Mouse (Mus musculus) CH12.LX (cell line): ENCODE results near the gene Il15. TPM values are rescaled to one million over a fixed set of nuclear protein-coding genes. Genes with fewer than 3 reads are reported as not detected.

Experiments used
- DNase-seq: peaks from one replicate; pipeline ENCODE4 v3.0.0-alpha.2; 2013; ENCODE audit errors: extremely low read depth
- H3K27ac ChIP-seq: 2 replicates; pipeline ENCODE4 v1.5.1; 2012; ENCODE audit warnings: low read depth, mild to moderate bottlenecking, control low read depth, moderate library complexity; ENCODE audit not compliant: insufficient read depth
- H3K27me3 ChIP-seq: replicated peaks from 2 replicates; pipeline ENCODE3; 2012; ENCODE audit warnings: inconsistent platforms
- H3K36me3 ChIP-seq, 2 experiments: replicated peaks in 1 of 2; 2 replicates each; pipeline versions ENCODE3 to v1.6.1; 2012; ENCODE audit warnings: inconsistent platforms in 1 of 2, low read length in 1 of 2, mild to moderate bottlenecking in 1 of 2, mixed read lengths in 1 of 2, moderate library complexity in 1 of 2; ENCODE audit not compliant: control insufficient read depth in 1 of 2, insufficient read depth in 1 of 2
- H3K4me1 ChIP-seq, 2 experiments: 2 replicates each; pipeline ENCODE4 v1.6.1; 2012; ENCODE audit warnings: inconsistent platforms in 1 of 2, moderate library complexity in 1 of 2; ENCODE audit not compliant: insufficient read depth in 2 of 2, control insufficient read depth in 1 of 2
- H3K4me2 ChIP-seq: 2 replicates; pipeline ENCODE4 v1.6.1; 2012; ENCODE audit warnings: low read depth, mild to moderate bottlenecking, control low read depth; ENCODE audit not compliant: poor library complexity, insufficient read depth, severe bottlenecking
- H3K4me3 ChIP-seq, 3 experiments: fragments of 150-350 bp in 1 of 3; sonication (generic) in 1 of 3; replicated peaks in 1 of 3; 2 replicates each; pipeline versions ENCODE3 to v1.5.1; 2011 to 2012; ENCODE audit warnings: low read depth in 2 of 3, low read length in 2 of 3, mild to moderate bottlenecking in 2 of 3, moderate library complexity in 2 of 3, control low read depth in 1 of 3, improper control_type of control experiment in 1 of 3, inconsistent platforms in 1 of 3, mixed read lengths in 1 of 3; ENCODE audit not compliant: poor library complexity in 1 of 3
- H3K79me2 ChIP-seq: replicated peaks from 2 replicates; pipeline ENCODE4 v1.6.1; 2012; ENCODE audit warnings: mild to moderate bottlenecking, moderate library complexity; ENCODE audit not compliant: control insufficient read depth, poor library complexity, insufficient read depth, severe bottlenecking; ENCODE audit errors: extremely low read depth
- H3K9ac ChIP-seq: 2 replicates; pipeline ENCODE4 v1.6.1; 2012; ENCODE audit warnings: low read depth, mild to moderate bottlenecking, control low read depth, moderate library complexity; ENCODE audit not compliant: insufficient read depth
- H3K9me3 ChIP-seq: replicated peaks from 2 replicates; pipeline ENCODE3; 2012; ENCODE audit warnings: low read length, inconsistent platforms, mixed read lengths
- BHLHE40 ChIP-seq: IDR thresholded peaks from 2 replicates; pipeline ENCODE4 v1.6.1; 2011; ENCODE audit warnings: mild to moderate bottlenecking, low read depth, low read length, improper control_type of control experiment
- CTCF ChIP-seq, 2 experiments: IDR thresholded peaks in 1 of 2; conservative IDR thresholded peaks in 1 of 2; 2 replicates each; pipeline ENCODE4 v1.5.1; 2011 to 2012; ENCODE audit warnings: low read depth in 2 of 2, low read length in 2 of 2, improper control_type of control experiment in 1 of 2, inconsistent platforms in 1 of 2, mild to moderate bottlenecking in 1 of 2, moderate library complexity in 1 of 2
- E2F4 ChIP-seq: IDR thresholded peaks from 2 replicates; pipeline ENCODE4 v1.6.1; 2011; ENCODE audit warnings: low read depth, low read length, improper control_type of control experiment; ENCODE audit not compliant: insufficient replicate concordance
- ELF1 ChIP-seq: IDR thresholded peaks from 2 replicates; pipeline ENCODE4 v1.6.1; 2014; ENCODE audit warnings: low read depth, mild to moderate bottlenecking, inconsistent platforms, low read length, improper control_type of control experiment
- EP300 ChIP-seq: IDR thresholded peaks from 2 replicates; pipeline ENCODE4 v1.6.1; 2011; ENCODE audit warnings: low read length, improper control_type of control experiment
- ETS1 ChIP-seq: conservative IDR thresholded peaks from 2 replicates; pipeline ENCODE4 v1.6.1; 2012; ENCODE audit warnings: low read depth, mild to moderate bottlenecking, inconsistent platforms, low read length, improper control_type of control experiment, moderate library complexity
- GABPA ChIP-seq: IDR thresholded peaks from 2 replicates; pipeline ENCODE4 v1.6.1; 2012; ENCODE audit warnings: low read depth, low read length, improper control_type of control experiment, inconsistent platforms; ENCODE audit not compliant: insufficient replicate concordance
- HCFC1 ChIP-seq: IDR thresholded peaks from 2 replicates; pipeline ENCODE4 v1.6.1; 2012; ENCODE audit warnings: low read depth, mild to moderate bottlenecking, inconsistent platforms, low read length, improper control_type of control experiment
- IRF4 ChIP-seq: IDR thresholded peaks from 2 replicates; pipeline ENCODE4 v1.6.1; 2014; ENCODE audit warnings: low read depth, mild to moderate bottlenecking, inconsistent platforms, low read length, improper control_type of control experiment
- JUN ChIP-seq: IDR thresholded peaks from 2 replicates; pipeline ENCODE4 v1.6.1; 2011; ENCODE audit warnings: low read depth, mild to moderate bottlenecking, low read length, improper control_type of control experiment, moderate library complexity; ENCODE audit not compliant: insufficient read depth
- JUND ChIP-seq: conservative IDR thresholded peaks from 2 replicates; pipeline ENCODE4 v1.6.1; 2011; ENCODE audit warnings: low read depth, low read length, improper control_type of control experiment
- KAT2A ChIP-seq: IDR thresholded peaks from 2 replicates; pipeline ENCODE4 v1.6.1; 2012; ENCODE audit warnings: low read length, improper control_type of control experiment, inconsistent platforms; ENCODE audit not compliant: insufficient replicate concordance
- MAFK ChIP-seq: IDR thresholded peaks from 2 replicates; pipeline ENCODE4 v1.6.1; 2011; ENCODE audit warnings: low read length, improper control_type of control experiment; ENCODE audit not compliant: insufficient replicate concordance
- MAX ChIP-seq: IDR thresholded peaks from 2 replicates; pipeline ENCODE4 v1.6.1; 2011; ENCODE audit warnings: low read length, improper control_type of control experiment
- MAZ ChIP-seq: IDR thresholded peaks from 2 replicates; pipeline ENCODE4 v1.6.1; 2012; ENCODE audit warnings: low read depth, mild to moderate bottlenecking, inconsistent platforms, low read length, improper control_type of control experiment, moderate library complexity
- NELFE ChIP-seq: IDR thresholded peaks from 2 replicates; pipeline ENCODE4 v1.6.1; 2011; ENCODE audit warnings: low read depth, low read length, improper control_type of control experiment
- PAX5 ChIP-seq: IDR thresholded peaks from 2 replicates; pipeline ENCODE4 v1.6.1; 2012; ENCODE audit warnings: low read length, inconsistent platforms, mixed read lengths
- POLR2A ChIP-seq: IDR thresholded peaks from 2 replicates; pipeline ENCODE4 v1.6.1; 2011; ENCODE audit warnings: low read depth, mild to moderate bottlenecking, improper control_type of control experiment, low read length
- POLR2AphosphoS2 ChIP-seq: IDR thresholded peaks from 2 replicates; pipeline ENCODE4 v1.6.1; 2011; ENCODE audit warnings: low read depth, low read length, improper control_type of control experiment
- RAD21 ChIP-seq: IDR thresholded peaks from 2 replicates; pipeline ENCODE4 v1.6.1; 2011; ENCODE audit warnings: low read depth, mild to moderate bottlenecking, low read length, improper control_type of control experiment, moderate library complexity
- SMC3 ChIP-seq: IDR thresholded peaks from 2 replicates; pipeline ENCODE4 v1.6.1; 2011; ENCODE audit warnings: low read depth, low read length, improper control_type of control experiment
- UBTF ChIP-seq: IDR thresholded peaks from 2 replicates; pipeline ENCODE4 v1.6.1; 2012; ENCODE audit warnings: low read depth, mild to moderate bottlenecking, inconsistent platforms, low read length, improper control_type of control experiment, moderate library complexity
- USF2 ChIP-seq: conservative IDR thresholded peaks from 2 replicates; pipeline ENCODE4 v1.6.1; 2011; ENCODE audit warnings: low read depth, low read length, improper control_type of control experiment
- ZC3H11A ChIP-seq: IDR thresholded peaks from 2 replicates; pipeline ENCODE4 v1.6.1; 2012; ENCODE audit warnings: low read depth, mild to moderate bottlenecking, inconsistent platforms, low read length, improper control_type of control experiment
- ZKSCAN1 ChIP-seq: IDR thresholded peaks from 2 replicates; pipeline ENCODE4 v1.6.1; 2012; ENCODE audit warnings: low read depth, inconsistent platforms, low read length, improper control_type of control experiment, borderline replicate concordance
- dilution Hi-C: fragments of 300-500 bp; cut with MboI; formaldehyde crosslinking; loops from 2 replicates; pipeline ENCODE4 v1.14.3; 2020; ENCODE audit warnings: low sequenced_read_pairs; ENCODE audit not compliant: extremely low pct_unique_long_range_greater_than_20kb, extremely low pct_ligation_motif_present
- in situ Hi-C: fragments of 300-500 bp; cut with MboI; formaldehyde crosslinking; loops from 3 replicates; pipeline ENCODE4 v1.14.3; 2019; ENCODE audit warnings: low sequenced_read_pairs, low pct_ligation_motif_present, low pct_unique_long_range_greater_than_20kb, mixed read lengths
- polyA plus RNA-seq: library from polyadenylated mRNA; unstranded; fragments of >175 nt; gene quantifications from 2 replicates; pipeline ENCODE4 v1.2.1, GENCODE M21; 2012; ENCODE audit warnings: low read depth; ENCODE audit not compliant: insufficient read length
- total RNA-seq, 2 experiments: library from RNA; depleted of rRNA; stranded (reverse); fragments of 300-350 nt in 1 of 2; fragments of >200 nt in 1 of 2; gene quantifications; 2 replicates each; pipeline ENCODE4 v1.2.3; 2012 to 2014

Gene Il15
- total and polyA plus RNA-seq, 3 experiments, result 2.2 to 8.9 (median 4.0) TPM

- Histone ChIP-seq H3K27ac (no peak overlapping the region), H3K9me3 (no peaks in the 10 kb centered on the region), H3K9ac (no peak overlapping the region), H3K4me3 (no peak overlapping the region), H3K4me1 (no peaks in the 10 kb centered on the region), H3K36me3 (no peaks in the 10 kb centered on the region), H3K4me2 (no peak overlapping the region), H3K27me3 (no peaks in the 10 kb centered on the region), H3K79me2 (no peaks in the 10 kb centered on the region)
- in situ Hi-C loops (loop anchor here (25.0 kb wide), 2 partner anchors 361 to 511 kb away; no protein-coding TSS in a partner anchor), dilution Hi-C loops (no loop called here)
- TF ChIP-seq POLR2AphosphoS2, result no peak
- TF ChIP-seq POLR2A, result no peak
- TF ChIP-seq EP300, result no peak
- TF ChIP-seq CTCF (conservative IDR thresholded peaks at IDR 0.05 in 1 of 2, IDR thresholded peaks at IDR 0.05 in 1 of 2; ENCODE audit: low read depth in 2 of 2, low read length in 2 of 2), result peak in 1 of 2 experiments; percentile 38; a peak in 2 of 4 replicates
- TF ChIP-seq E2F4, result no peak
- TF ChIP-seq MAFK, result no peak
- peak; percentile 30 for TF ChIP-seq SMC3
- no peak for TF ChIP-seq KAT2A
- TF ChIP-seq PAX5, result no peak
- no peak for TF ChIP-seq GABPA
- peak; percentile 39 for TF ChIP-seq RAD21
- TF ChIP-seq MAZ, result no peak
- TF ChIP-seq ELF1, result no peak
- no peak for TF ChIP-seq ZKSCAN1
- no peak for TF ChIP-seq HCFC1
- DNase-seq, result no peak
These were observed 77.0 kb downstream of the Il15 start for GRCm38 (mm10) chr8:82326061-82326460.

GRCm38 (mm10) chr8:82325586-82325985, 77.4 kb downstream of the Il15 start:
- H3K9ac ChIP-seq, result no peak overlapping the region
- DNase-seq, result no peak
- no peaks in the 10 kb centered on the region for H3K36me3 ChIP-seq
- no peak overlapping the region for H3K4me3 ChIP-seq
- H3K79me2 ChIP-seq, result no peaks in the 10 kb centered on the region
- no peak overlapping the region for H3K4me2 ChIP-seq
- dilution Hi-C loops (no loop called here), in situ Hi-C loops (loop anchor here (25.0 kb wide), 2 partner anchors 362 to 512 kb away; no protein-coding TSS in a partner anchor)
- H3K27ac ChIP-seq, result no peak overlapping the region
- no peaks in the 10 kb centered on the region for H3K27me3 ChIP-seq
- H3K4me1 ChIP-seq, result no peaks in the 10 kb centered on the region
- H3K9me3 ChIP-seq, result no peaks in the 10 kb centered on the region
- no peak for TF ChIP-seq ETS1
- TF ChIP-seq UBTF, result no peak
- TF ChIP-seq NELFE, result no peak
- no peak for TF ChIP-seq IRF4
- no peak for TF ChIP-seq JUN
- no peak for TF ChIP-seq POLR2A
- no peak for TF ChIP-seq ELF1
- no peak for TF ChIP-seq KAT2A
- no peak for TF ChIP-seq USF2
- TF ChIP-seq JUND, result no peak
- no peak for TF ChIP-seq MAX
- no peak for TF ChIP-seq PAX5
- TF ChIP-seq ZC3H11A, result no peak
- no peak for TF ChIP-seq BHLHE40
- no peak for TF ChIP-seq RAD21
- TF ChIP-seq CTCF (conservative IDR thresholded peaks at IDR 0.05 in 1 of 2, IDR thresholded peaks at IDR 0.05 in 1 of 2; ENCODE audit: low read depth in 2 of 2, low read length in 2 of 2), result no peak
- no peak for TF ChIP-seq MAFK
